Mouse (Mus musculus): ENCODE measurements around the gene Noto.

The Noto gene

GRCm38 (mm10) chr6:85475581-85475980 lies 51.9 kb downstream of the Noto start:
- no peak for DNase-seq (ENCODE audit: low spot score)

- DNase-seq (ENCODE audit: low spot score) = no peak
These were observed 53.8 kb downstream of the Noto start for GRCm38 (mm10) chr6:85477366-85477917.

DNA sequence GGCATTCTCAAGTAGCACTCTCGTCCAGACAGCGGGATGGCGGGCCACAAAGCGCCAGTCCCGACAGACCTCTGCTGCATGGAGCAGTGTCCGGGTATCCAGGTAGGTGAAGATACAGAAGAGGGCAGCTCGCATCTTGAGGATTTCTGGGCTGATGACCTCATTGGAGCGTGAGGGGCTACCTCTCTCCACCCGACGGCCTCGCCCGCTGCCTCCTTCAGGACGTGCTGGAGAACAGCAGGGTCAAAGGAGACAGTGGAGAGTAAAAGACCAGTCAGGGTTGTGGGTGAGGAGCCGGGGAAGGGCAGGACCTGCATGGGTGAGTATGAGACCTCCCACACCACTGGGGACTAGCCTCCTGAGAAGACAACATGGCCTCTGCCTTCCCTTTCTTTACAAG lies 54.7 kb downstream of the Noto start:
- no peak for DNase-seq (ENCODE audit: low spot score)
